11 mouse cellular contexts compared by ENCODE assay signal in genomic region chr7:37718671-37719402, GRCm38 (mm10). TPM values are rescaled to one million over a fixed set of nuclear protein-coding genes. Genes with fewer than 3 reads are reported as not detected.
A peak's percentile ranks its signal among the peaks of the same experiment; 100 is the strongest.
DNase-seq lines count a peak whose midpoint lies in the region; ATAC-seq lines count a peak whose summit lies in the region.
"Had no signal": no experiment of that assay in that cellular context is flagged by ENCODE, and none has a peak within 500 bp of the region (broad histone marks: within the 10 kb centered on the region; RNA-seq: fewer than 3 reads in every experiment).

No protein-coding gene starts in this region.

- H3K9me3 ChIP-seq in heart, embryonic 10.5 days: no peaks in the 10 kb centered on the region
- no peaks in the 10 kb centered on the region for H3K9me3 ChIP-seq in neural tube, embryonic 13.5 days
- H3K9me3 ChIP-seq: limb, embryonic 12.5 days had no signal

- no peaks in the 10 kb centered on the region for H3K4me1 ChIP-seq in heart, embryonic 10.5 days
- peaks cover 50% of the 10 kb centered on the region for H3K4me1 ChIP-seq in neural tube, embryonic 13.5 days (replicated peaks)

- 75% methylated on average over 15 of the region's 15 CpGs for WGBS in heart, embryonic 10.5 days
- WGBS in neural tube, embryonic 13.5 days: 56% methylated on average over 15 of the region's 15 CpGs

- DNase-seq in heart, postnatal 14 days: peak; percentile 19 to 58
- DNase-seq in heart, embryonic 10.5 days (ENCODE audit: low spot score): no peak
- DNase-seq in neural tube, embryonic 10.5 days (ENCODE audit: extremely low spot score, low spot score): no peak
- DNase-seq in cerebellum, postnatal 36 days: peak; percentile 56 to 62
- peak; percentile 66 for DNase-seq in retina, postnatal 1 day
- no peak for DNase-seq in left cerebral cortex, postnatal 36 days (ENCODE audit: low spot score in 2 of 2)
- DNase-seq: kidney, postnatal 36 days; thymus, postnatal 4 days had no signal

- no peak overlapping the region for H3K27ac ChIP-seq in heart, embryonic 10.5 days
- H3K27ac ChIP-seq in neural tube, embryonic 13.5 days (replicated peaks): no peak overlapping the region
- H3K27ac ChIP-seq: limb, embryonic 12.5 days; macrophage had no signal

- no peak overlapping the region for H3K4me3 ChIP-seq in heart, embryonic 10.5 days
- no peak overlapping the region for H3K4me3 ChIP-seq in neural tube, embryonic 13.5 days
- H3K4me3 ChIP-seq: limb, embryonic 12.5 days had no signal

- ATAC-seq in neural tube, embryonic 13.5 days (ENCODE audit: low read depth): peak; percentile 34; the same call in 1 of the 2 replicates

- no peaks in the 10 kb centered on the region for H3K36me3 ChIP-seq in heart, embryonic 10.5 days
- no peaks in the 10 kb centered on the region for H3K36me3 ChIP-seq in neural tube, embryonic 13.5 days
- H3K36me3 ChIP-seq: limb, embryonic 12.5 days had no signal

- intact Hi-C loops in heart, postnatal 14 days (cut with DNase I): no loop called here
- intact Hi-C loops in left cerebral cortex, postnatal 36 days (cut with DNase I): no loop called here

- H3K4me2 ChIP-seq in neural tube, embryonic 13.5 days: no peak overlapping the region
- H3K4me2 ChIP-seq: limb, embryonic 12.5 days had no signal

- H3K27me3 ChIP-seq in heart, embryonic 10.5 days (ENCODE audit: insufficient read depth, poor library complexity, severe bottlenecking): peaks cover 4% of the 10 kb centered on the region; the same call in 1 of the 2 replicates
- no peaks in the 10 kb centered on the region for H3K27me3 ChIP-seq in neural tube, embryonic 13.5 days

- H3K9ac ChIP-seq in neural tube, embryonic 13.5 days: peak overlapping the region; percentile 56
- H3K9ac ChIP-seq: limb, embryonic 12.5 days had no signal

RNA-seq across cellular contexts. Expression of gene Zfp536, which starts 54.6 kb away (rescaled TPM):
- 10 to 100 TPM in 1 of 2 experiments, 1 to 10 TPM in 1; 8.5 to 10.4 TPM for total RNA-seq in heart, postnatal 14 days (2021)
- 2.0 and 2.4 TPM in 2 replicates for polyA plus RNA-seq in heart, embryonic 10.5 days (2016; fragmentation: Nextera tagmentation; extraction: Ambion mirVana)
- polyA plus RNA-seq in neural tube, embryonic 13.5 days (2015; fragmentation: Nextera tagmentation; extraction: Ambion mirVana): 51.7 and 52.5 TPM in 2 replicates
- 10 to 100 TPM; 30.4 to 46.5 TPM for total RNA-seq in left cerebral cortex, postnatal 36 days (2021)
- polyA plus RNA-seq: macrophage had no signal

Comparison
In these comparisons a context has a peak if more than half of its experiments do, and no peak if none do; other contexts are left out.
1. DNase-seq: peak in heart, postnatal 14 days (2 of 2), cerebellum, postnatal 36 days (2 of 2) and retina, postnatal 1 day (single experiment); none in heart, embryonic 10.5 days (single experiment), neural tube, embryonic 10.5 days (single experiment) and left cerebral cortex, postnatal 36 days (0 of 2).